Mouse (Mus musculus): ENCODE data around the gene Erbin.

Gene Erbin

DNA sequence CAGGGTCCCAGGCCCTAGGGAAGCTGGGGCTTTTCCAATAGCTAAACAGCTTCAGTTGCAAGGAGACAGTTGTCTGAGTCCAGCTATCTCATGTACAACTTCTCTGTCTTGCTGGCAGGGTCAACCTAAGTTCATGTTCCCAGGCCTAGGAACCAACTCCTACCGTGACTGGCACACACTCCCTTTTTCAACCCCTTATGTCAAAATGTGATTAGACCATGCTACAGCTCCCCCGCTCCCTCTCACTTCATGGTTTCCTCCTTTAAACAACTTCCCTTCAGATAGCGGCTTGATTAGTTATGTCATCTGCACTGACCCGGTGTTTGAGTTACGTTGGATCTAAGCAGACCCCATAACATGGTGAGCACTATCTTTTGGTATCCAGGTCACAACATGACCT, 112.8 kb downstream of the Erbin start:
- no peak for DNase-seq (ENCODE audit: low read depth, low spot score)

GRCm38 (mm10) chr13:103806210-103806851, 114.0 kb downstream of the Erbin start:
- peak; percentile 74 for DNase-seq (ENCODE audit: low read depth, low spot score)

- peak; percentile 18 for DNase-seq (ENCODE audit: low read depth, low spot score)
Measured at GRCm38 (mm10) chr13:103803721-103804120, 116.6 kb downstream of the Erbin start.

DNA sequence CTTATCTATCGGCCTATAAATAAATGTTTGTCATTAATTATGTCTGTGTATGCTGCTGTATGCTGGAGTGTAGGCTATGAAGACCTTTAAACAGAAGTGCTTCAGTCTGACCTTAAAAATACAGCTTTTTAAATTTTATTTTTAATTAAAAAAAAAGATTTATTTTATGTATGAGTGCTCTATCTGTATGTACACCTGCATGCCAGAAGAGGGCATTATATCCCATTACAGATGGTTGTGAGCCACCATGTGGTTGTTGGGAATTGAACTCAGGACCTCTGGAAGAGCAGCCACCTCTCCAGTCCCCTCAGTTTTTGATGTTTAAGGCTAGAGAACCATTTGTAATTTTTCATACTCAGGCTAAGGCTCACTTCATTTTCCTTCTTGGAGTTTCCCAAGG, 119.3 kb downstream of the Erbin start:
- no peak for DNase-seq (ENCODE audit: low read depth, low spot score)

DNA sequence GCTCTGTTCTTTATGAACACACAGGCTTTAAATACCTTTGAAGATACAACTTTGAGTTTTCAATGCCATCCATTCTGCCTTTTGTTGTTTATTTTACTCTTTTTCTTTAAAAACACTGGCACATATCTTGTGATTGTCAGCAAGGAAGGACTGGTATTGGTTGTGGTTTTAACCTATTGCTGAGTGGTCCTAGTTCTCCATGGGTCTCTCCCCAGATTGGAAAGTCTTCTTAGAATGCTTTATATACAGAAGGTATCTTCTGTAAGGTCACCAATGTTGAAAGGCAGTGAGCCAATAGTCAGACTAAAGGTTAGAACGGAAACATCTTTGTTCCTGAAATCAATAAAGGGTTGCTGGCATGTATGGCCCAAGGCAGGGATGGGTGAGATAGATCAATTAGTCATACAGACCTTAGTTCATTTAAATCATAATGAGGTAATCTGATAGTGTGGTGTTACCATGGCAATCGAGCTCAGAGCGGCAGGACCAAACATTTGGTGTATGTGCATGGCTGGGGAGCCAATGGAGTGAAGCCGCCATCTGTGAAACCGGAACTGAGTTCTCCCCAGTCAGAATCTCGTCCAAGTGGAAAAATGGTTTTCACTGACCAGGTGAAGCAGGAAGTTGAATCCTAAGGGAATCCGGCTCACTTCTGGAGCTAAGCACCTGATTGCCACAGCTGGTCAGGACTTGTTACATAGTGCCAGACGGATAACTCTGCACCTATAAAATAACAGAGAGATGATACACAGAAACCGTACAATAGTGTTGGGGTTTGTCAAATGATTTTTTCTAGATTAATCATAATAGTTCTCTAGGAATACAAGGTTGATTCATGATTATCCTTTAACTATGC, 125.4 kb downstream of the Erbin start:
- no peak for DNase-seq (ENCODE audit: low read depth, low spot score)

GRCm38 (mm10) chr13:103779922-103780585, 140.3 kb downstream of the Erbin start:
- DNase-seq (ENCODE audit: low read depth, low spot score): no peak

DNA sequence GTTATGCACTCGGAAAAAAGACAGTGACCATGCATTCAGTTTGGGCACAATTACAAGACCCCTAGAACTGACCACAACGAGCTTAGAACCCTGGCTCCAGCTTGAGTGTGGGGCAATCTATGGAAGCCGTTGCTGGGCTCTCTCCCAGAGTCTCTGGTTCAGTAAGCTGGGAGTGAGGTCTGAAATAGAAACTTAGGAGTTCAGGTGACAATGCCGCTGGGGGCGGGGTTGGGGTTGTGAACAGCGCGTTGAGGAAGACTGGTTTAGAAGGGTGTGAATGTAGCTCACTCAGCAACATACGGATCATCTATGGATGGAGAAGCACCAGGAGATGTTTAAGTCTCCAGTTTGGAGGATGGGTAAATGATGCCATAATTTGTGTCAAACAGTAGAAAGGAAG, 143.2 kb downstream of the Erbin start:
- no peak for DNase-seq (ENCODE audit: low read depth, low spot score)

DNA sequence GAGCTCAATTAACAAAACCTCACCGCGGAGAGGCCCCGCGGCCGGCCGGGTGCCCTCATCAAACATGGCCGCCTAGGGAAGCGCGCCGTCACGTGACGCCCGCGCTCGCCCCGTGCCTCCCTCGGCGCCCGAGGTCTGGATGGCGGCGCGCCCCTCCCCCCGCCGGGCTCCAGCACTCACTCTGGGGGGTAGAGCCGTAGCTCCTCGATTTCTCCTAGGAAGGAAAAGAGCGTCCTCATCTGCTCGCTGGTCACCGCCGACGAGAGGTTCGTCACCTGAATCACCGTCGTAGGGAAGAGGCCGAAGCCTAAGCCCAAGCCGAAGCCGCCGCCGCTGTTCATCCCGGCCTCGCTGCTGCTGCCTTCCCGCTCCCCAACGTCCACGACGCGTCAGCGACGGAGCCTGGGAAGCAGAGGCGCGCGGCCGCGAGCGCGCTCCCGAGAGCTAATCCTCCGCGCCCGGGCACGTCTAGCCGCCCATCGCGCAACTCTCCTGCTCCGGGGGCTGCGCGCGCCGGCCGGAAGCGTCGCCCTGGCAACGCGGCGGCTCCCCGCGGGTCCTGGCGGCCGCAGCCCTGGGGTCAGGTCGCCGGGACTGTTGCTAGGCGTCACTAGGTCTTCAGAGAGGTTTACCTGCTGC, 146.1 kb downstream of the Erbin start, which contains the start of gene Srek1:
Gene Srek1 (minus strand): TSS at position 490 of the 639 bp plus-strand sequence.
- DNase-seq (ENCODE audit: low read depth, low spot score): peak; percentile 87

- DNase-seq (ENCODE audit: low read depth, low spot score): peak; percentile 63
Measured at GRCm38 (mm10) chr13:103773407-103774118, 146.8 kb downstream of the Erbin start.

DNA sequence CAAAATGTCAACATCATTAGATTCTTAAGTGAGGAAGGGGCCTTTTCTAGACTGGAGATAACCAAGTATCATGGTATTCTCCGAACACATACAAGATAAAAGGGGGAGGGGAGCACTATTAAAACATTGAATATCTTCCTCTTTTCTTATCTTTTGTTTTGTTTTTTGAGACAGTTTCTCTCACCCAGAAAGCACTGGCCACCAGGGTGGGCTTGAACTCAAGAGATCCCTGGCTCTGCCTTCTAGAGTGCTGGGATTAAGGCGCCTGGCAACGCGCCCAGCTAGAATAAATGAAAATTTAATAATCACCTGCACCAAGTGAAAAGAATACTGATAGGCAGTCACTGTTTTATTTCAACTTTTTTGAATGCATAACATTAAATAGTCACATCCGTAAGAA, 147.4 kb downstream of the Erbin start:
- DNase-seq (ENCODE audit: low read depth, low spot score): no peak

DNA sequence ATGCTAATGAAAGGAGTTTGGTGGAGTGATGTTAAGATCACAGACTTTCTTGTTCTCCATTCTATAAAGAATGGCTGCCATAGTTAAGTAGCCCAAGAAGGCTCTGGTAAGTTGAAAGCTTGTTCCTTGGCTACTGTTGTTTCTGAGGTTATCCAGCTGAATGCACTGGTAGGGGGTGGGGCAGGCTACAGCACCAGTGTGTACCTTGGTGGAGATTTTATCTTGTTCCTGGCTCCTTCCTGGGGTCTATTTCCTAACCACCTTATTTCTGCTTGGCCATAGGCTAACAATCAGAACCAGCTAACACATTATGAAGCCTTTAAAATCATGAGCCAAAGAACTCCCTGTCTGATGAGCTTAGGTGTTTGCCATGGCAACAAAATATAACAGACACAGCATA, 149.5 kb downstream of the Erbin start:
- no peak for DNase-seq (ENCODE audit: low read depth, low spot score)

Data from brain, embryonic 18.5 days (tissue).